20 mouse cellular contexts compared by ENCODE assay signal in the genomic region with DNA sequence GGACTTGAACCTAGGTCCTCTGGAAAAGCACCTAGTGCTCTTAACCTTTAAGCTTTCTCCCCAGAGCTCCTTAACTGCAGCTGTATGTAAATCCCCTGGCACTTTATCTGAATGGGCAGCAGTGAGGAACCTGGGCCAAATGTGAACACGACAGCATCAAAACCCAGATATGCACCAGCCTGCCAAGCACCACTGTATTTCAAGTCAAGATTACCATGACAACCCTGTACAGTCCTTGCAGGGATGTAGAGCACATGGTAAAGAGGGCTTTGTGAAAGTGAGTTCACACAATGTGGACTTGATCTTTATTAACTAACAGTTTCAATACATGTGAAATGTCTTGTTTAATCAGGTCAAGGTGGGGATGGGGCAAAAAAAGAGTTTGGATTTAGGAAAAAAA.
DNase-seq lines count a peak whose midpoint lies in the region; ATAC-seq and TF ChIP-seq lines count a peak whose summit lies in the region.
"Had no signal": no experiment of that assay in that cellular context is flagged by ENCODE, and none has a peak within 500 bp of the region (broad histone marks: within the 10 kb centered on the region; RNA-seq: fewer than 3 reads in every experiment).

No protein-coding gene starts in this region.

- H3K27ac ChIP-seq in forebrain, embryonic 15.5 days (replicated peaks), result no peak overlapping the region
- no peak overlapping the region for H3K27ac ChIP-seq in forebrain, embryonic 12.5 days
- no peak overlapping the region for H3K27ac ChIP-seq in hindbrain, embryonic 15.5 days (replicated peaks)
- no peak overlapping the region for H3K27ac ChIP-seq in neural tube, embryonic 13.5 days (replicated peaks)
- H3K27ac ChIP-seq: embryonic facial prominence, embryonic 15.5 days; kidney, embryonic 15.5 days; liver, embryonic 13.5 days had no signal

- WGBS in forebrain, embryonic 15.5 days, result 19% methylated on average over 1 of the region's 1 CpGs
- WGBS in forebrain, embryonic 12.5 days, result 55% methylated on average over 1 of the region's 1 CpGs
- WGBS in hindbrain, embryonic 15.5 days, result 23% methylated on average over 1 of the region's 1 CpGs
- WGBS in neural tube, embryonic 13.5 days, result 25% methylated on average over 1 of the region's 1 CpGs

- H3K27me3 ChIP-seq in forebrain, embryonic 15.5 days, result no peaks in the 10 kb centered on the region
- no peaks in the 10 kb centered on the region for H3K27me3 ChIP-seq in forebrain, embryonic 12.5 days
- H3K27me3 ChIP-seq in hindbrain, embryonic 15.5 days, result no peaks in the 10 kb centered on the region
- no peaks in the 10 kb centered on the region for H3K27me3 ChIP-seq in neural tube, embryonic 13.5 days
- H3K27me3 ChIP-seq: embryonic facial prominence, embryonic 15.5 days; kidney, embryonic 15.5 days; liver, embryonic 13.5 days; megakaryocyte, embryonic 14.5 days had no signal

- no peak overlapping the region for H3K4me3 ChIP-seq in forebrain, embryonic 15.5 days
- H3K4me3 ChIP-seq in forebrain, embryonic 12.5 days (replicated peaks), result no peak overlapping the region
- no peak overlapping the region for H3K4me3 ChIP-seq in hindbrain, embryonic 15.5 days
- H3K4me3 ChIP-seq in neural tube, embryonic 13.5 days, result no peak overlapping the region
- H3K4me3 ChIP-seq: embryonic facial prominence, embryonic 15.5 days; heart, embryonic 12.5 days; kidney, embryonic 15.5 days; liver, embryonic 13.5 days; megakaryocyte, embryonic 14.5 days had no signal

- H3K9me3 ChIP-seq in forebrain, embryonic 15.5 days, result no peaks in the 10 kb centered on the region
- no peaks in the 10 kb centered on the region for H3K9me3 ChIP-seq in forebrain, embryonic 12.5 days
- H3K9me3 ChIP-seq in hindbrain, embryonic 15.5 days, result no peaks in the 10 kb centered on the region
- H3K9me3 ChIP-seq in neural tube, embryonic 13.5 days, result no peaks in the 10 kb centered on the region
- H3K9me3 ChIP-seq: embryonic facial prominence, embryonic 15.5 days; heart, embryonic 12.5 days; kidney, embryonic 15.5 days; liver, embryonic 13.5 days had no signal

- no peak for TF ChIP-seq POLR2A in brain, embryonic 14.5 days (IDR thresholded peaks at IDR 0.05; ENCODE audit: borderline replicate concordance, extremely low read depth, insufficient read depth, insufficient read length, poor library complexity, severe bottlenecking)

- no peaks in the 10 kb centered on the region for H3K36me3 ChIP-seq in forebrain, embryonic 15.5 days
- H3K36me3 ChIP-seq in forebrain, embryonic 12.5 days (replicated peaks), result no peaks in the 10 kb centered on the region
- no peaks in the 10 kb centered on the region for H3K36me3 ChIP-seq in hindbrain, embryonic 15.5 days
- H3K36me3 ChIP-seq in neural tube, embryonic 13.5 days, result no peaks in the 10 kb centered on the region
- H3K36me3 ChIP-seq: embryonic facial prominence, embryonic 15.5 days; heart, embryonic 12.5 days; kidney, embryonic 15.5 days; liver, embryonic 13.5 days had no signal

- H3K4me2 ChIP-seq in forebrain, embryonic 15.5 days (replicated peaks), result no peak overlapping the region
- H3K4me2 ChIP-seq in forebrain, embryonic 12.5 days, result no peak overlapping the region
- H3K4me2 ChIP-seq in hindbrain, embryonic 15.5 days, result no peak overlapping the region
- no peak overlapping the region for H3K4me2 ChIP-seq in neural tube, embryonic 13.5 days
- H3K4me2 ChIP-seq: embryonic facial prominence, embryonic 15.5 days; heart, embryonic 12.5 days; kidney, embryonic 15.5 days; liver, embryonic 13.5 days had no signal

- no peak overlapping the region for H3K9ac ChIP-seq in forebrain, embryonic 15.5 days (replicated peaks)
- H3K9ac ChIP-seq in forebrain, embryonic 12.5 days, result no peak overlapping the region
- H3K9ac ChIP-seq in hindbrain, embryonic 15.5 days, result no peak overlapping the region
- no peak overlapping the region for H3K9ac ChIP-seq in neural tube, embryonic 13.5 days
- H3K9ac ChIP-seq: embryonic facial prominence, embryonic 15.5 days; heart, embryonic 12.5 days; kidney, embryonic 15.5 days; liver, embryonic 13.5 days had no signal

- 0 out of 2 replicates have a peak, but pooled peaks have one; percentile 58 for ATAC-seq in forebrain, embryonic 15.5 days (replicated peaks)
- ATAC-seq in forebrain, embryonic 12.5 days (ENCODE audit: low FRiP score), result no peak
- ATAC-seq in hindbrain, embryonic 15.5 days (ENCODE audit: low FRiP score, low read depth), result peak; percentile 69; the same call in 1 of the 2 replicates
- ATAC-seq in neural tube, embryonic 13.5 days (ENCODE audit: low read depth), result peak; percentile 88
- ATAC-seq: CD4-positive, CD25-positive, alpha-beta regulatory T cell, adult 4 months had no signal

- TF ChIP-seq CTCF in brain, embryonic 14.5 days (IDR thresholded peaks at IDR 0.05; ENCODE audit: borderline replicate concordance, extremely low read depth, insufficient read depth, insufficient read length), result no peak

- peak; percentile 73 for DNase-seq in brain, embryonic 14.5 days (ENCODE audit: low read depth)
- DNase-seq in thymus, adult 18-20 months, result no peak
- no peak for DNase-seq in T-cell, adult 2 months (ENCODE audit: low spot score)
- DNase-seq: adrenal gland, postnatal 25 days; cerebellum, adult 9-10 months; gastrocnemius, postnatal 14 days; heart, postnatal 10 days; kidney, adult 11 months; layer of hippocampus, adult 9-11 months; liver, embryonic 13.5 days; lung, adult 2 months had no signal

- H3K4me1 ChIP-seq in forebrain, embryonic 15.5 days, result no peaks in the 10 kb centered on the region
- H3K4me1 ChIP-seq in forebrain, embryonic 12.5 days, result peaks cover 7% of the 10 kb centered on the region
- H3K4me1 ChIP-seq in hindbrain, embryonic 15.5 days (replicated peaks), result 0 out of 2 replicates have a peak, but pooled peaks cover 4% of the 10 kb centered on the region
- H3K4me1 ChIP-seq in neural tube, embryonic 13.5 days (replicated peaks), result peaks cover 8% of the 10 kb centered on the region; the same call in 1 of the 2 replicates
- H3K4me1 ChIP-seq: embryonic facial prominence, embryonic 15.5 days; heart, embryonic 12.5 days; kidney, embryonic 15.5 days; liver, embryonic 13.5 days; megakaryocyte, embryonic 14.5 days had no signal
